Mouse (Mus musculus) lung, embryonic 14.5 days (tissue): ENCODE results near the gene Klhl7. TPM values are rescaled to one million over a fixed set of nuclear protein-coding genes. Genes with fewer than 3 reads are reported as not detected.
A peak's percentile ranks its signal among the peaks of the same experiment; 100 is the strongest.

Source experiments
- ATAC-seq: fragments of 200-750 bp; cut with Nextera tagmentation; 2 replicates; pipeline ENCODE4 v1.8.0; 2017; ENCODE audit warnings: mild to moderate bottlenecking, moderate TSS enrichment, moderate library complexity; ENCODE audit not compliant: insufficient read depth
- DNase-seq: peaks from one replicate; pipeline ENCODE4 v3.0.0-alpha.2; 2015
- H3K27ac ChIP-seq: fragments of 300-500 bp; sonication (generic); 2 replicates; pipeline ENCODE4 v1.5.1; 2014; ENCODE audit warnings: low read depth, mild to moderate bottlenecking, moderate library complexity
- H3K27me3 ChIP-seq: fragments of 300-500 bp; sonication (generic); 2 replicates; pipeline ENCODE4 v1.6.1; 2014; ENCODE audit warnings: low read length, control low read depth; ENCODE audit not compliant: insufficient read depth
- H3K36me3 ChIP-seq: fragments of 300-500 bp; sonication (generic); 2 replicates; pipeline ENCODE4 v1.6.1; 2014; ENCODE audit warnings: control low read depth; ENCODE audit not compliant: insufficient read depth
- H3K4me1 ChIP-seq: fragments of 300-500 bp; sonication (generic); 2 replicates; pipeline ENCODE4 v1.6.1; 2014; ENCODE audit warnings: antibody characterized with exemption, control low read depth; ENCODE audit not compliant: insufficient read depth
- H3K4me2 ChIP-seq: fragments of 300-500 bp; sonication (generic); 2 replicates; pipeline ENCODE4 v1.6.1; 2014; ENCODE audit warnings: mild to moderate bottlenecking
- H3K4me3 ChIP-seq: fragments of 300-500 bp; sonication (generic); 2 replicates; pipeline ENCODE4 v1.5.1; 2014; ENCODE audit warnings: low read depth, low read length
- H3K9ac ChIP-seq: fragments of 300-500 bp; sonication (generic); 2 replicates; pipeline ENCODE4 v1.6.1; 2014
- H3K9me3 ChIP-seq: fragments of 300-500 bp; sonication (generic); 2 replicates; pipeline ENCODE4 v1.6.1; 2016; ENCODE audit warnings: low read depth, low read length, control low read depth
- CTCF ChIP-seq: IDR thresholded peaks from 2 replicates; pipeline ENCODE4 v1.5.1; 2016; ENCODE audit warnings: antibody characterized with exemption, low read depth
- WGBS: fragments of 180-500 bp; shearing (Covaris S2); extraction: QIAGEN DNeasy Blood & Tissue Kit; methylation state at CpG from one replicate; pipeline ENCODE4 v1.1.7; 2014; 5-methylcytosine and 5-hydroxymethylcytosine counted together
- polyA plus RNA-seq: library from polyadenylated mRNA; unstranded; fragments of >200 nt; fragmentation: Nextera tagmentation; extraction: Ambion mirVana; gene quantifications from 2 replicates; pipeline ENCODE4 v1.2.1, GENCODE M21; 2014

Gene Klhl7
- polyA plus RNA-seq, 1 experiment from 2014 or later = 46.3 TPM

- ATAC-seq (no peak; the same call in 1 of the 2 replicates), DNase-seq (peak; percentile 30)
- Histone ChIP-seq H3K9me3 (no peaks in the 10 kb centered on the region), H3K27me3 (no peaks in the 10 kb centered on the region), H3K9ac (no peak overlapping the region), H3K4me2 (no peak overlapping the region), H3K36me3 (no peaks in the 10 kb centered on the region), H3K4me1 (peaks cover 4% of the 10 kb centered on the region; the same call in 1 of the 2 replicates), H3K4me3 (no peak overlapping the region), H3K27ac (no peak overlapping the region)
- 68% methylated on average over 7 of the region's 7 CpGs for WGBS
- TF ChIP-seq CTCF = peak; percentile 48
Measured at GRCm38 (mm10) chr5:24078420-24079179, 21.8 kb upstream of the Klhl7 start.

GRCm38 (mm10) chr5:24080826-24081225 lies 19.6 kb upstream of the Klhl7 start:
- Histone ChIP-seq H3K4me1 (peaks cover 4% of the 10 kb centered on the region; the same call in 1 of the 2 replicates), H3K36me3 (no peaks in the 10 kb centered on the region), H3K4me3 (no peak overlapping the region), H3K9ac (no peak overlapping the region), H3K27me3 (no peaks in the 10 kb centered on the region), H3K27ac (no peak overlapping the region), H3K9me3 (no peaks in the 10 kb centered on the region), H3K4me2 (no peak overlapping the region)
- peak; percentile 59 for DNase-seq
- 23% methylated on average over 6 of the region's 6 CpGs for WGBS
- TF ChIP-seq CTCF = no peak
- no peak for ATAC-seq

GRCm38 (mm10) chr5:24084835-24085234 lies 15.6 kb upstream of the Klhl7 start:
- H3K9me3 ChIP-seq = no peaks in the 10 kb centered on the region
- no peak for TF ChIP-seq CTCF
- DNase-seq (no peak), ATAC-seq (no peak)
- 75% methylated on average over 4 of the region's 4 CpGs for WGBS
- H3K9ac ChIP-seq = no peak overlapping the region
- no peak overlapping the region for H3K4me3 ChIP-seq
- no peak overlapping the region for H3K27ac ChIP-seq
- no peak overlapping the region for H3K4me2 ChIP-seq
- H3K4me1 ChIP-seq = peaks cover 4% of the 10 kb centered on the region; the same call in 1 of the 2 replicates
- no peaks in the 10 kb centered on the region for H3K27me3 ChIP-seq
- no peaks in the 10 kb centered on the region for H3K36me3 ChIP-seq

GRCm38 (mm10) chr5:24086241-24086640 lies 14.2 kb upstream of the Klhl7 start:
- H3K9me3 ChIP-seq = no peaks in the 10 kb centered on the region
- ATAC-seq = no peak

GRCm38 (mm10) chr5:24086865-24087264 lies 13.5 kb upstream of the Klhl7 start:
- no peak overlapping the region for H3K9ac ChIP-seq
- no peaks in the 10 kb centered on the region for H3K36me3 ChIP-seq
- TF ChIP-seq CTCF = no peak
- no peaks in the 10 kb centered on the region for H3K27me3 ChIP-seq
- no peaks in the 10 kb centered on the region for H3K9me3 ChIP-seq
- DNase-seq (no peak), ATAC-seq (no peak)
- no peak overlapping the region for H3K27ac ChIP-seq
- no peaks in the 10 kb centered on the region for H3K4me1 ChIP-seq
- no peak overlapping the region for H3K4me2 ChIP-seq
- H3K4me3 ChIP-seq = no peak overlapping the region
- 77% methylated on average over 3 of the region's 3 CpGs for WGBS

More at GRCm38 (mm10) chr5:24086241-24086640, 14.2 kb upstream of the Klhl7 start:
- no peak overlapping the region for H3K4me3 ChIP-seq
- H3K9ac ChIP-seq = no peak overlapping the region
- H3K36me3 ChIP-seq = no peaks in the 10 kb centered on the region
- DNase-seq = no peak
- TF ChIP-seq CTCF = no peak
- no peak overlapping the region for H3K27ac ChIP-seq
- H3K27me3 ChIP-seq = no peaks in the 10 kb centered on the region
- H3K4me1 ChIP-seq = peaks cover under 1% of the 10 kb centered on the region; the same call in 1 of the 2 replicates
- H3K4me2 ChIP-seq = no peak overlapping the region
- 81% methylated on average over 16 of the region's 16 CpGs for WGBS

- Histone ChIP-seq H3K4me3 (no peak overlapping the region), H3K4me2 (no peak overlapping the region), H3K27ac (no peak overlapping the region), H3K9me3 (no peaks in the 10 kb centered on the region), H3K36me3 (no peaks in the 10 kb centered on the region), H3K9ac (no peak overlapping the region), H3K27me3 (no peaks in the 10 kb centered on the region), H3K4me1 (no peaks in the 10 kb centered on the region)
- DNase-seq (peak; percentile 7), ATAC-seq (no peak)
- WGBS = 83% methylated on average over 1 of the region's 1 CpGs
- no peak for TF ChIP-seq CTCF
Measured at GRCm38 (mm10) chr5:24088451-24088850, 12.0 kb upstream of the Klhl7 start.

- TF ChIP-seq CTCF = no peak
- no peak overlapping the region for H3K9ac ChIP-seq
- no peaks in the 10 kb centered on the region for H3K4me1 ChIP-seq
- no peak overlapping the region for H3K27ac ChIP-seq
- ATAC-seq (no peak), DNase-seq (no peak)
- H3K27me3 ChIP-seq = 0 out of 2 replicates have a peak, but pooled peaks cover 2% of the 10 kb centered on the region
- no peaks in the 10 kb centered on the region for H3K36me3 ChIP-seq
- H3K4me2 ChIP-seq = no peak overlapping the region
- no peaks in the 10 kb centered on the region for H3K9me3 ChIP-seq
- no peak overlapping the region for H3K4me3 ChIP-seq
- 73% methylated on average over 3 of the region's 3 CpGs for WGBS
Measured at GRCm38 (mm10) chr5:24092496-24092895, 7.9 kb upstream of the Klhl7 start.
